Comparison of ENCODE assay signal across 8 mouse cellular contexts in genomic region chr4:152086505-152087210, GRCm38 (mm10). TPM values are rescaled to one million over a fixed set of nuclear protein-coding genes. Genes with fewer than 3 reads are reported as not detected.
A peak's percentile ranks its signal among the peaks of the same experiment; 100 is the strongest.
DNase-seq lines count a peak whose midpoint lies in the region; ATAC-seq and TF ChIP-seq lines count a peak whose summit lies in the region.

No protein-coding gene starts in this region.

- 1% methylated on average over 82 of the region's 92 CpGs for WGBS in cerebellum, adult 2 months
- 0% methylated on average over 70 of the region's 92 CpGs for WGBS in liver, adult 2 months

- peak; percentile 81 for ATAC-seq in inflammation-experienced regulatory T-cells, adult 6 months

- DNase-seq in cerebellum, adult 2 months = no peak
- DNase-seq in cerebellum, adult 9-10 months = no peak
- peak; percentile 78 for DNase-seq in adrenal gland, postnatal 14 days
- peak; percentile 79 for DNase-seq in gastrocnemius, adult 2 months
- DNase-seq in liver, adult 2 months (ENCODE audit: extremely low read depth, low read depth, low spot score) = peak; percentile 23
- DNase-seq in naive thymus-derived CD4-positive, alpha-beta T cell, adult 2 months (ENCODE audit: low read depth) = peak; percentile 67
- DNase-seq in testis, postnatal 14 days (ENCODE audit: low spot score) = peak; percentile 67

- H3K79me2 ChIP-seq in liver, adult 2 months (ENCODE audit: control insufficient read depth, insufficient read depth, low read length) = no peaks in the 10 kb centered on the region

- no peaks in the 10 kb centered on the region; the same call in 1 of the 2 replicates for H3K27me3 ChIP-seq in cerebellum, adult 2 months (ENCODE audit: control insufficient read depth, insufficient read depth, low read length)
- no peaks in the 10 kb centered on the region for H3K27me3 ChIP-seq in liver, adult 2 months (ENCODE audit: control insufficient read depth, insufficient read depth, low read length)

- intact Hi-C loops in gastrocnemius, adult 2 months (cut with DNase I) = no loop called here

- H3K27ac ChIP-seq in cerebellum, adult 2 months (ENCODE audit: insufficient read depth, low read length) = no peak overlapping the region
- peak overlapping the region; percentile 72 for H3K27ac ChIP-seq in gastrocnemius, adult 2 months
- 0 out of 2 replicates have a peak overlapping the region, but pooled peaks have one; percentile 36 for H3K27ac ChIP-seq in liver, adult 2 months (replicated peaks; ENCODE audit: insufficient read depth, low read depth, low read length)

- no peak for TF ChIP-seq CTCF in cerebellum, adult 2 months (IDR thresholded peaks at IDR 0.05; ENCODE audit: borderline replicate concordance, insufficient read depth, low read depth, low read length)
- no peak for TF ChIP-seq CTCF in gastrocnemius, adult 2 months (IDR thresholded peaks at IDR 0.05)
- TF ChIP-seq CTCF in liver, adult 2 months (IDR thresholded peaks at IDR 0.05; ENCODE audit: low read depth, low read length) = no peak

- H3K4me3 ChIP-seq in cerebellum, adult 2 months (replicated peaks; ENCODE audit: insufficient read depth, low read depth, low read length) = peak overlapping the region; percentile 5
- H3K4me3 ChIP-seq in gastrocnemius, adult 2 months = peak overlapping the region; percentile 87
- H3K4me3 ChIP-seq in liver, adult 2 months (ENCODE audit: insufficient read depth, low read depth, low read length) = peak overlapping the region; percentile 93

- H3K9ac ChIP-seq in liver, adult 2 months (ENCODE audit: low read depth, low read length) = peak overlapping the region; percentile 98

- H3K36me3 ChIP-seq in liver, adult 2 months (ENCODE audit: control insufficient read depth, insufficient read depth, low read length) = no peaks in the 10 kb centered on the region

- no peak for TF ChIP-seq POLR2A in cerebellum, adult 2 months (IDR thresholded peaks at IDR 0.05; ENCODE audit: borderline replicate concordance, insufficient read depth, low read length)
- 0 out of 2 replicates have a peak, but pooled peaks have one; percentile 12 for TF ChIP-seq POLR2A in liver, adult 2 months (IDR thresholded peaks at IDR 0.05; ENCODE audit: extremely low read depth, insufficient read depth, low read length)

- no peaks in the 10 kb centered on the region; the same call in 1 of the 2 replicates for H3K4me1 ChIP-seq in cerebellum, adult 2 months (ENCODE audit: control insufficient read depth, insufficient read depth, low read length)
- peaks cover 9% of the 10 kb centered on the region for H3K4me1 ChIP-seq in liver, adult 2 months (ENCODE audit: control insufficient read depth, insufficient read depth, low read length)

RNA-seq across cellular contexts. Expression of gene Plekhg5, which starts 14.4 kb away (rescaled TPM):
- polyA plus RNA-seq in cerebellum, adult 2 months (2012; rRNA removed) = 11.1 and 11.8 TPM in 2 replicates
- 16.9 and 21.5 TPM in 2 replicates for total RNA-seq in adrenal gland, postnatal 14 days (2021)
- total RNA-seq in gastrocnemius, adult 2 months (2021) = 1 to 10 TPM; 4.9 to 6.6 TPM
- 1 to 10 TPM; 2.5 to 3.7 (median 2.9) TPM for polyA plus RNA-seq in inflammation-experienced regulatory T-cells, adult 6 months (2017; shearing (Covaris generic))
- total RNA-seq in liver, adult 2 months (2014; rRNA removed) = 2.4 and 3.2 TPM in 2 replicates
- polyA plus RNA-seq in liver, adult 2 months (2012; rRNA removed) = 3.2 and 6.6 TPM in 2 replicates

RNA-seq across cellular contexts. Expression of gene Tnfrsf25, which starts 29.1 kb away (rescaled TPM):
- 1.2 and 1.4 TPM in 2 replicates for polyA plus RNA-seq in cerebellum, adult 2 months (2012; rRNA removed)
- total RNA-seq in adrenal gland, postnatal 14 days (2021) = 2.9 and 4.8 TPM in 2 replicates
- 1 to 10 TPM in 1 of 2 experiments, under 1 TPM in 1; 0.38 to 2.0 TPM for total RNA-seq in gastrocnemius, adult 2 months (2021)
- 100 to 1,000 TPM; 125 to 133 (median 127) TPM for polyA plus RNA-seq in inflammation-experienced regulatory T-cells, adult 6 months (2017; shearing (Covaris generic))
- 0.13 and 0.28 TPM in 2 replicates for total RNA-seq in liver, adult 2 months (2014; rRNA removed)
- 0.54 and 0.72 TPM in 2 replicates for polyA plus RNA-seq in liver, adult 2 months (2012; rRNA removed)

RNA-seq across cellular contexts. Expression of gene Nol9, which starts 47.5 kb away (rescaled TPM):
- 15.1 and 16.5 TPM in 2 replicates for polyA plus RNA-seq in cerebellum, adult 2 months (2012; rRNA removed)
- 24.0 and 26.9 TPM in 2 replicates for total RNA-seq in adrenal gland, postnatal 14 days (2021)
- 10 to 100 TPM; 10.6 to 11.7 TPM for total RNA-seq in gastrocnemius, adult 2 months (2021)
- polyA plus RNA-seq in inflammation-experienced regulatory T-cells, adult 6 months (2017; shearing (Covaris generic)) = 10 to 100 TPM in 2 of 3 experiments, 1 to 10 TPM in 1; 7.7 to 22.5 (median 10.2) TPM
- 6.1 and 7.7 TPM in 2 replicates for total RNA-seq in liver, adult 2 months (2014; rRNA removed)
- 9.8 and 12.3 TPM in 2 replicates for polyA plus RNA-seq in liver, adult 2 months (2012; rRNA removed)

RNA-seq across cellular contexts. Expression of gene Tas1r1, which starts 48.3 kb away (rescaled TPM):
- 0.10 and 0.27 TPM in 2 replicates for polyA plus RNA-seq in cerebellum, adult 2 months (2012; rRNA removed)
- not detected in 2 replicates for total RNA-seq in adrenal gland, postnatal 14 days (2021)
- total RNA-seq in gastrocnemius, adult 2 months (2021) = under 1 TPM; 0.53 to 0.59 TPM
- polyA plus RNA-seq in inflammation-experienced regulatory T-cells, adult 6 months (2017; shearing (Covaris generic)) = not detected
- not detected in 2 replicates for total RNA-seq in liver, adult 2 months (2014; rRNA removed)
- polyA plus RNA-seq in liver, adult 2 months (2012; rRNA removed) = not detected in 2 replicates

RNA-seq across cellular contexts. Expression of gene Zbtb48, which starts 59.2 kb away (rescaled TPM):
- polyA plus RNA-seq in cerebellum, adult 2 months (2012; rRNA removed) = 20.1 and 24.3 TPM in 2 replicates
- total RNA-seq in adrenal gland, postnatal 14 days (2021) = 10.6 and 11.3 TPM in 2 replicates
- total RNA-seq in gastrocnemius, adult 2 months (2021) = 1 to 10 TPM; 2.4 to 3.3 TPM
- polyA plus RNA-seq in inflammation-experienced regulatory T-cells, adult 6 months (2017; shearing (Covaris generic)) = 10 to 100 TPM; 16.2 to 26.3 (median 18.9) TPM
- total RNA-seq in liver, adult 2 months (2014; rRNA removed) = 12.0 and 16.0 TPM in 2 replicates
- 11.8 and 16.6 TPM in 2 replicates for polyA plus RNA-seq in liver, adult 2 months (2012; rRNA removed)

Comparison
In these comparisons a context has a peak if more than half of its experiments do, and no peak if none do; other contexts are left out.
1. DNase-seq: peak in adrenal gland, postnatal 14 days (single experiment), gastrocnemius, adult 2 months (single experiment), liver, adult 2 months (single experiment), naive thymus-derived CD4-positive, alpha-beta T cell, adult 2 months (single experiment) and testis, postnatal 14 days (single experiment); none in cerebellum, adult 2 months (0 of 2) and cerebellum, adult 9-10 months (single experiment).
2. H3K4me3 ChIP-seq: peak in every context shown above with its lines; median percentile 93 in liver, adult 2 months; 87 in gastrocnemius, adult 2 months; 5 in cerebellum, adult 2 months.